Mouse (Mus musculus): Measurements from ENCODE around the gene Col19a1.

GRCm38 (mm10) chr1:24303077-24303476 is 284.2 kb downstream of the Col19a1 start:
- TF ChIP-seq POLR2A (IDR thresholded peaks at IDR 0.05; ENCODE audit: insufficient read length, low read depth) = no peak
- TF ChIP-seq MYOG (IDR thresholded peaks at IDR 0.05; ENCODE audit: control insufficient read depth in 1 of 3, insufficient read depth in 1 of 3, insufficient read length in 2 of 3, low read depth in 2 of 3) = no peak
- TF ChIP-seq MAX (IDR thresholded peaks at IDR 0.05; ENCODE audit: low read depth) = no peak
- TF ChIP-seq USF1 (IDR thresholded peaks at IDR 0.05; ENCODE audit: low read depth) = no peak
